Mouse (Mus musculus) hindbrain, embryonic 12.5 days (tissue): ENCODE data around the gene Vps25. TPM values are rescaled to one million over a fixed set of nuclear protein-coding genes. Genes with fewer than 3 reads are reported as not detected.

Experiments used
- ATAC-seq: fragments of 200-750 bp; cut with Nextera tagmentation; 2 replicates; pipeline ENCODE4 v1.8.0; 2017; ENCODE audit warnings: moderate TSS enrichment; ENCODE audit not compliant: low FRiP score
- H3K27ac ChIP-seq: fragments of 300-500 bp; sonication (generic); 2 replicates; pipeline ENCODE4 v1.5.1; 2016; ENCODE audit warnings: mild to moderate bottlenecking
- H3K27me3 ChIP-seq: fragments of 300-500 bp; sonication (generic); 2 replicates; pipeline ENCODE4 v1.6.1; 2016; ENCODE audit warnings: mild to moderate bottlenecking
- H3K36me3 ChIP-seq: fragments of 300-500 bp; sonication (generic); 2 replicates; pipeline ENCODE4 v1.6.1; 2016; ENCODE audit warnings: mild to moderate bottlenecking
- H3K4me1 ChIP-seq: fragments of 300-500 bp; sonication (generic); 2 replicates; pipeline ENCODE4 v1.6.1; 2016
- H3K4me2 ChIP-seq: fragments of 300-500 bp; sonication (generic); replicated peaks from 2 replicates; pipeline ENCODE4 v1.6.1; 2016; ENCODE audit warnings: mild to moderate bottlenecking
- H3K4me3 ChIP-seq: fragments of 300-500 bp; sonication (generic); 2 replicates; pipeline ENCODE4 v1.5.1; 2016; ENCODE audit warnings: mild to moderate bottlenecking
- H3K9ac ChIP-seq: fragments of 300-500 bp; sonication (generic); 2 replicates; pipeline ENCODE4 v1.6.1; 2016; ENCODE audit warnings: mild to moderate bottlenecking, moderate library complexity
- H3K9me3 ChIP-seq: fragments of 300-500 bp; sonication (generic); replicated peaks from 2 replicates; pipeline ENCODE4 v1.6.1; 2016; ENCODE audit warnings: mild to moderate bottlenecking
- WGBS: fragments of 180-500 bp; shearing (Covaris S2); methylation state at CpG from one replicate; pipeline ENCODE4 v1.1.7; 2016; 5-methylcytosine and 5-hydroxymethylcytosine counted together
- polyA plus RNA-seq: library from polyadenylated mRNA; unstranded; fragments of >200 nt; fragmentation: Nextera tagmentation; extraction: Ambion mirVana; gene quantifications from 2 replicates; pipeline ENCODE4 v1.2.1, GENCODE M21; 2016

Gene Vps25
- polyA plus RNA-seq, 1 experiment from 2014 or later = 90.9 TPM

DNA sequence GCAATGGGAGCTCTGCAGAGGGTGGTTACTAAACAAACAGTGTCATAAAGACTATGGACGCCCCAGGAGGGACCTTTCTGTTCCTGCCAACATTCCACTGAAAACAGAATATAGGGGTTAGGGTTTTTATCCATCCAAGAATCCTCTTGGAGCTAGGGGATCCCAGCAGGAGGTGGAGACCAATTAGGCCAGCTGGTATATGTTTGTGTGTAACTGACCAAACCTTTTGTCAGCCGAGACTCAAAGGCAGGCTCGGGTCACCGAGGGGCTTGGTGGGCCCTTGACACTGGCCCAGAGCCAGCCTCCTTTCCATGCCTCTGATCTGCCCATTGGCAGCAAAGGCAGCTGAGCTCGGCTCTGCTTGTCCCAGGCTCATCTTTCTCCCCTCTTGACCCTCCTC is 29.4 kb downstream of the Vps25 start:
- no peak overlapping the region for H3K4me3 ChIP-seq
- H3K27me3 ChIP-seq = no peaks in the 10 kb centered on the region; the same call in 1 of the 2 replicates
- no peak overlapping the region for H3K9ac ChIP-seq
- H3K36me3 ChIP-seq = peaks cover 12% of the 10 kb centered on the region
- H3K4me2 ChIP-seq = no peak overlapping the region
- 15% methylated on average over 5 of the region's 5 CpGs for WGBS
- no peak overlapping the region for H3K27ac ChIP-seq
- ATAC-seq = no peak
- peaks cover 9% of the 10 kb centered on the region for H3K4me1 ChIP-seq
- H3K9me3 ChIP-seq = no peaks in the 10 kb centered on the region

DNA sequence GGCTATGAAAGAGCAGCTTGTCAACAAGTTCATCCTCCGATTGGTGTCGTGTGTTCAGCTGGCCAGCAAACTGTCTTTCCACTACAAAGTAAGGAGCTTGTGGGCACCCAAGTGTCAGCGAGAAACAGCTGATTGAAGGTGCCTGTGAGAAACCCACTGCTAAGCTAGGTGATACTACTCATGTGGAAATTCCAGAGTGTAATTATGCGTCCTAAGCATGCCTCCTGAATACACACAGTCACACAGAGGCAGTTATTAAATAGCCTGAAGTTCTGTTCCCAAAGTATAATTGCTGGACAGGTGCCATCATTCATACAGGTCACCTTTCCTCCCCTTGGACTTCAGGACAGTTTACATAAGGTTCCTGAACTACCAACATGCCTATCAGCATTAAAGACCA is 30.3 kb downstream of the Vps25 start:
- H3K9ac ChIP-seq = no peak overlapping the region
- no peaks in the 10 kb centered on the region; the same call in 1 of the 2 replicates for H3K27me3 ChIP-seq
- 68% methylated on average over 4 of the region's 4 CpGs for WGBS
- H3K36me3 ChIP-seq = peaks cover 19% of the 10 kb centered on the region
- no peak overlapping the region for H3K4me2 ChIP-seq
- H3K27ac ChIP-seq = no peak overlapping the region
- no peak overlapping the region for H3K4me3 ChIP-seq
- H3K9me3 ChIP-seq = no peaks in the 10 kb centered on the region
- peaks cover 5% of the 10 kb centered on the region for H3K4me1 ChIP-seq
- no peak for ATAC-seq

DNA sequence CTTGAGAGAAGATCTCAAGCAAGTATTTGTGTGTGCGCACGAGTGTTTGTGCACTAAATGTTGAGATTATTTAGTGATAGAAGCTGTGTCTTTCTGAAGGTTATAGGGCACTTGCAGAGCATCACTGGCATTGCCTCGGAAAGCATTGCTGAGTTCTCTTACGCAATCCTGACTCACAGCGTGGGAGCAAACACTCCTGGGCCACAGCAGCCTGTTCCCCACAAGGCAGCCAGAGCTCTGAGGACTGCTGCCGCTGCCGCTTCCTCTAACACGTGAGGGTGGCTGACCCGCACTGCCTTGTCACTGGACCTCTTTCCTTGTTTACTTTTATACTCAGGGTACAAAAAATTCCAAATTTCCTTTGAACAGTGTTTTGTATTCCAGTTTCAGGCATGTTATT is 33.8 kb downstream of the Vps25 start:
- no peaks in the 10 kb centered on the region for H3K9me3 ChIP-seq
- ATAC-seq = no peak
- H3K27me3 ChIP-seq = no peaks in the 10 kb centered on the region; the same call in 1 of the 2 replicates
- no peak overlapping the region for H3K4me2 ChIP-seq
- H3K27ac ChIP-seq = no peak overlapping the region
- H3K36me3 ChIP-seq = peaks cover 53% of the 10 kb centered on the region
- no peak overlapping the region for H3K9ac ChIP-seq
- no peak overlapping the region for H3K4me3 ChIP-seq
- WGBS = 87% methylated on average over 9 of the region's 9 CpGs
- no peaks in the 10 kb centered on the region for H3K4me1 ChIP-seq

DNA sequence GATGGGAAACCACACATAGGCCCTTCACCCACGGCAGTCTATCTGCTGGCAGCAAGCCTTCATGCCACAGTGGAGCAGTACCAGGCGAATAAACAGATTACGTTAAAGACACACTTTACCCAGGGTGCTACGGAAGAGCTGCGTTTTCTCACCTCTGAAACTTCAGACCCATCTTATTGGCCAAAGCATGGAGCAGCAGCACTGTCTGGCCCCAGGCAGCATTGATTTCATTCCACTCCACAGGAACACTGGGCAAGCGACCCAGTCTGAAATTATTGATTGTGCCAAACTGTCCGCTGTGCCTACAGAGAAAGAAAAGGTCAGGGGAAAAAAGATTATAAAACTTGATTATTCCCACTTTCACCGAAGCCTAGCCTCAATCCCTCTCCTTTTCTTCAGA is 37.7 kb downstream of the Vps25 start:
- no peaks in the 10 kb centered on the region for H3K9me3 ChIP-seq
- WGBS = 96% methylated on average over 8 of the region's 8 CpGs
- no peak overlapping the region for H3K9ac ChIP-seq
- no peak overlapping the region for H3K4me2 ChIP-seq
- peaks cover 81% of the 10 kb centered on the region for H3K36me3 ChIP-seq
- no peaks in the 10 kb centered on the region for H3K4me1 ChIP-seq
- H3K4me3 ChIP-seq = no peak overlapping the region
- ATAC-seq = no peak
- H3K27me3 ChIP-seq = no peaks in the 10 kb centered on the region
- no peak overlapping the region for H3K27ac ChIP-seq

DNA sequence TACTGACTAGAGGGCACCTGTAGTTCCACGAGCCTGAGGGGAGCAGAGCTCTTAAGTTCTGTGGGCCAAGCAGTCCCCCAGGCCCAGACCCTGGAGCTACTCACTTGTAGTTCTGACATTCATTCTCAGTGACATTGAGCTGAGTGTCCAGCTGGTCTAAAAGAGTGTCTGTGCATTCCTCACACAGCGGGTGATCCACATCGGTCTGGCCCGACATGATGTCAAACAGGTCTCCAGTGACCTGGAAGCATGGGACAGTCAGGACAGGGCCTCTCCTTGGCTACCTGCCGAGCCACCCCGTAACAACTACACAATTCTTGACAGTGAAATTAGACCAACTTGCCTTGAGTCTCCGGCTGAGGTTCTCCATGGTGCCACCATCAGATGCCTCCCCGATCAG is 41.7 kb downstream of the Vps25 start:
- peaks cover 70% of the 10 kb centered on the region for H3K36me3 ChIP-seq
- 86% methylated on average over 8 of the region's 8 CpGs for WGBS
- H3K4me1 ChIP-seq = peaks cover under 1% of the 10 kb centered on the region; the same call in 1 of the 2 replicates
- no peaks in the 10 kb centered on the region for H3K9me3 ChIP-seq
- H3K27ac ChIP-seq = no peak overlapping the region
- H3K27me3 ChIP-seq = no peaks in the 10 kb centered on the region
- no peak overlapping the region for H3K4me3 ChIP-seq
- H3K4me2 ChIP-seq = no peak overlapping the region
- no peak for ATAC-seq
- no peak overlapping the region for H3K9ac ChIP-seq

DNA sequence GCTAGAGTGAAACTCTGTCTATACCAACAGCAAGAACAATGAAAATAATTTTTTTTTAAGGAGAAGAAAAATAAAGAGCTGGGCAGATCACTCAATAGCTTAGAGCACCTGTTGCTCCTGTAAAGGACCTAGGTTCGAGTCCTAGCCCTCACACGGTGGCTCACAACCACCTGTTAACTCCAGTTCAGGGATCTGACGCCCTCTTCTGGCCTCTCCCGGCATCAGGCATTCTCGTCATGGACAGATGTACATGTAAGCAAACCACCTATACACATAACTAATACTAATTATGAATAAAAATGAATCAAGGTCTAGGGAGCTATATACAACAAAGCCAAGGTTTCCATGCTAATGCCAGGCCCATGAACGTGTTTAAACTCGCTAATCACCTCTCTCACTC is 47.4 kb downstream of the Vps25 start:
- H3K9ac ChIP-seq = peak overlapping the region; percentile 89
- H3K4me2 ChIP-seq = peak overlapping the region; percentile 84
- H3K4me3 ChIP-seq = peak overlapping the region; percentile 93
- H3K27me3 ChIP-seq = no peaks in the 10 kb centered on the region
- WGBS = 68% methylated on average over 7 of the region's 7 CpGs
- ATAC-seq = no peak
- no peak overlapping the region for H3K27ac ChIP-seq
- H3K4me1 ChIP-seq = peaks cover 14% of the 10 kb centered on the region
- H3K9me3 ChIP-seq = no peaks in the 10 kb centered on the region
- peaks cover 17% of the 10 kb centered on the region for H3K36me3 ChIP-seq

DNA sequence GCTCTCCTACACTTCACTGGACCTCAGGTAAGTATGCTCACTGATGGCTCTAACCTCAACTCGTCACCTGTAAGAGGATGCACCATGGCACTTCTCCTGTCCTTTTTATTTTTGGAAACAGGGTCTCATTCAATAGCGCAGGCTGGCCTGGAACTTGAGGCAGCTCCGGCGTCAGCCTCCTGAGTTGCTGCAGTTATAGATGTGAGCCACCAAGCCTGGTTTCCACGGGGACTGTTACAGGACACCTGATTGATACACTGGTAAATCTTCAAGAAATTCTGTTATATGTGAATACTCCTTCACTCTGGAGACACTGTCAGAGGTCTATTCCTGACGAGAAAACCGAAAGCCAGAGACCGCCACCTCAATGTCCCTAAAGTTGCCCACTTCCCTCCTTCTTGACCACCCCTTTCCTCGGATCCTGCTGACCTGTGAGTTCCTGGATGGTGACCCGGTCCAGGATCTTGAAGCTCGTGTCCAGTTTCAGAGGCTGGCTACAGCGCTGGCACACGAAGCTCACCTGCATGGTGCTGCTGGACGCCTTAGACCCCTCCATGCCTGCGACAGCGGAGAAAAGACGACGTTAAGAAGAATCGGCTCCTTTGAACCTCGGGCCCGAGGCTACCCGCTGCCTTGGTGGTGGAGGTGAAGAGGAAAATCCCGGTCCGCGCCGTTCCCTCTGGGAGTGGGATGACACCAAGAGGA is 47.9 kb downstream of the Vps25 start:
- Histone ChIP-seq H3K27ac (peak overlapping the region; percentile 35; the same call in 1 of the 2 replicates), H3K4me2 (peak overlapping the region; percentile 84), H3K4me3 (peak overlapping the region; percentile 93), H3K36me3 (peaks cover 16% of the 10 kb centered on the region), H3K9ac (peak overlapping the region; percentile 89), H3K4me1 (peaks cover 14% of the 10 kb centered on the region), H3K27me3 (no peaks in the 10 kb centered on the region), H3K9me3 (no peaks in the 10 kb centered on the region)
- ATAC-seq = peak; percentile 38
- WGBS = 14% methylated on average over 26 of the region's 26 CpGs

DNA sequence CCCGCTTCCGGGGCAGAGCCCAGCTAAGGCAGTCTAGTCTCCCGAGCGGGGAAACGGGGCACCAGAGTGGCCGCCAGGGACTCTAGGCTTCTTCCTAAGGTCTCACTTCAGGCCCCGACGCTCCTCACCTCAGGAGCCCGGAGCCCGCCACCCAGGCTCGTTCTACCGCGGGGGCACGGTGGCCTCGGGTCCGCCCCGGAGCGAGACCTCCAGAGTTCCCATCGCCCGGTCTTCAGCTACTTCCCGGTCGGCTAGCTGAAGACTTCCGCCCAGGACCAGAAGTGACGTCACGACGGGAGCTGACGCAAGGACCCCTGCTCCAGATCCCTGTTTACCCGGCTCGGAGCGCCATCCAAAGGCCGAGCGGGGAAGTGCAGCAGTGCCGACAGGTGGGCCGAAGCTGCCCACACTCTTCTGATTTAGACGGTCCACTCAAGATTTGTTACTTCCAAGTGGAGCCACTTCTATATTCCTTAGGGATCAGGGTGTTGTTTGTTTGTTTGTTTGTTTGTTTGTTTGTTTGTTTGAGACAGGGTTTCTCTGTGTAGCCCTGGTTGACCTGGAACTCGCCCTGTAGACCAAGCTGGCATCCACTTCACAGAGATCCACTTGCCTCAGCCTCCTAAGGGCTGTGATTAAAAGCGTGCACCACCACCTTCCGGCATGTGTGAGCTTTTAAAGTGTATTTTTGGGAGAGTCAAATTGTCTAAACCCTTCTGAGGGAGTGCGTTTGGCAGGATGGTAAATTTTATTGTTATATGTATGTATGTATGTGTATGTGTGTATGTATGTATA is 48.7 kb downstream of the Vps25 start, which contains the start of gene Becn1:
Gene Becn1 (minus strand): TSS at position 283 of the 795 bp plus-strand sequence.
- Histone ChIP-seq H3K4me2 (peak within 1 kb of the TSS; percentile 84), H3K27ac (peak within 1 kb of the TSS; percentile 35; the same call in 1 of the 2 replicates), H3K4me3 (peak within 1 kb of the TSS; percentile 93), H3K9ac (peak within 1 kb of the TSS; percentile 89), H3K27me3 (no peaks in the 10 kb centered on the region), H3K9me3 (no peaks in the 10 kb centered on the region), H3K4me1 (peaks cover 14% of the 10 kb centered on the region), H3K36me3 (peaks cover 11% of the 10 kb centered on the region)
- ATAC-seq = peak; percentile 89
- WGBS = 6% methylated on average over 39 of the region's 39 CpGs

DNA sequence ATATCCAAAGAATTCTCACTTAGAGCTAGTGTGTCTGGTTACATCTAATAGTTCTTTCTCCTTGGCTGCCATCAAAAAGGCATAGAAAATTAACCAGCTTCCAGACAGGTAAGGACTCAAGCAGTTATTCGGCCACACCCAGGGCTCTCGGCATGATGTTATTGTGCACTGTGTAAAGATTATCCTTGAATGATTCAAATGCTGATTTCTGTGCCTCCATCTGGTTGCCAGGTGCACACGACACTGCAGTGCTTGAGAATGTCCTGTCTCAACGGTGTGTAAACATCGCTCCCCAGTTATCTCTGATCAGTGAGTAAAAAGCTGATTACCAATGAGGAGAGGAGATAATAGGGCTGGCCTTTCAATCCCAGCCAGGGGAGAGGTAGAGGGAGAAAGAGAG is 54.2 kb downstream of the Vps25 start:
- H3K36me3 ChIP-seq = no peaks in the 10 kb centered on the region
- no peak overlapping the region for H3K9ac ChIP-seq
- H3K27ac ChIP-seq = no peak overlapping the region
- H3K27me3 ChIP-seq = no peaks in the 10 kb centered on the region
- no peak overlapping the region for H3K4me2 ChIP-seq
- 38% methylated on average over 5 of the region's 5 CpGs for WGBS
- H3K4me1 ChIP-seq = no peaks in the 10 kb centered on the region
- no peaks in the 10 kb centered on the region for H3K9me3 ChIP-seq
- no peak overlapping the region for H3K4me3 ChIP-seq
- ATAC-seq = no peak

Other genes starting within 250 kb of the Vps25 start
- gene Atp6v0a1, start 244.3 kb upstream of the Vps25 start, polyA plus RNA-seq = 70.2 and 74.1 TPM in 2 replicates
- gene Naglu, start 183.7 kb upstream of the Vps25 start, polyA plus RNA-seq = 13.3 and 13.7 TPM in 2 replicates
- gene Hsd17b1, start 175.3 kb upstream of the Vps25 start, polyA plus RNA-seq = 0.23 and 0.26 TPM in 2 replicates
- gene Coasy, start 171.1 kb upstream of the Vps25 start, polyA plus RNA-seq = 45.6 and 51.2 TPM in 2 replicates
- 62.1 and 62.4 TPM in 2 replicates for gene Mlx, start 166.4 kb upstream of the Vps25 start, polyA plus RNA-seq
- gene Psmc3ip, start 158.3 kb upstream of the Vps25 start, polyA plus RNA-seq = 30.5 and 34.3 TPM in 2 replicates
- 23.2 and 25.1 TPM in 2 replicates for gene Retreg3, start 133.8 kb upstream of the Vps25 start, polyA plus RNA-seq
- 81.6 and 83.2 TPM in 2 replicates for gene Tubg1, start 133.8 kb upstream of the Vps25 start, polyA plus RNA-seq
- 10.4 and 12.9 TPM in 2 replicates for gene Tubg2, start 97.8 kb upstream of the Vps25 start, polyA plus RNA-seq
- 0.97 and 1.2 TPM in 2 replicates for gene Cntnap1, start 83.2 kb upstream of the Vps25 start, polyA plus RNA-seq
- gene Plekhh3, start 82.4 kb upstream of the Vps25 start, polyA plus RNA-seq = 14.3 and 15.4 TPM in 2 replicates
- 0.23 and 0.61 TPM in 2 replicates for gene Ccr10, start 78.3 kb upstream of the Vps25 start, polyA plus RNA-seq
- 17.3 and 18.5 TPM in 2 replicates for gene Ezh1, start 27.2 kb upstream of the Vps25 start, polyA plus RNA-seq
- gene Ramp2, start 7.7 kb upstream of the Vps25 start, polyA plus RNA-seq = 60.1 and 62.2 TPM in 2 replicates
- 8.5 and 9.5 TPM in 2 replicates for gene Wnk4, start 6.9 kb downstream of the Vps25 start, polyA plus RNA-seq
- 1.5 TPM in 2 replicates for gene Cntd1, start 25.3 kb downstream of the Vps25 start, polyA plus RNA-seq
- 195 and 210 TPM in 2 replicates for gene Coa3, start 25.4 kb downstream of the Vps25 start, polyA plus RNA-seq
- 154 and 158 TPM in 2 replicates for gene Becn1, start 48.6 kb downstream of the Vps25 start, polyA plus RNA-seq
- gene Psme3, start 62.5 kb downstream of the Vps25 start, polyA plus RNA-seq = 157 and 169 TPM in 2 replicates
- 2.4 and 3.5 TPM in 2 replicates for gene Aoc2, start 71.4 kb downstream of the Vps25 start, polyA plus RNA-seq
- gene Aoc3, start 76.9 kb downstream of the Vps25 start, polyA plus RNA-seq = 0.07 TPM in 1 of 2 replicates, not detected in the other
- not detected in 2 replicates for gene G6pc, start 113.9 kb downstream of the Vps25 start, polyA plus RNA-seq
- 77.7 and 79.0 TPM in 2 replicates for gene Aarsd1, start 163.9 kb downstream of the Vps25 start, polyA plus RNA-seq
- 7.4 and 8.1 TPM in 2 replicates for gene Gm27029, start 171.1 kb downstream of the Vps25 start, polyA plus RNA-seq
- 27.6 and 29.4 TPM in 2 replicates for gene Rundc1, start 171.4 kb downstream of the Vps25 start, polyA plus RNA-seq
- gene Ptges3l, start 171.6 kb downstream of the Vps25 start, polyA plus RNA-seq = 3.0 and 5.9 TPM in 2 replicates
- gene Rpl27, start 188.6 kb downstream of the Vps25 start, polyA plus RNA-seq = 320 and 344 TPM in 2 replicates
- 4.2 and 5.7 TPM in 2 replicates for gene Ifi35, start 194.7 kb downstream of the Vps25 start, polyA plus RNA-seq
- gene Rnd2, start 211.3 kb downstream of the Vps25 start, polyA plus RNA-seq = 112 and 121 TPM in 2 replicates
- gene Vat1, start 212.5 kb downstream of the Vps25 start, polyA plus RNA-seq = 94.8 and 95.7 TPM in 2 replicates